Mouse (Mus musculus): ENCODE measurements around the gene Ppp1r1a. TPM values are rescaled to one million over a fixed set of nuclear protein-coding genes. Genes with fewer than 3 reads are reported as not detected.

Ppp1r1a gene
- total and polyA plus RNA-seq, 3 experiments: 5.7 to 11.6 (median 9.0) TPM

GRCm38 (mm10) chr15:103511652-103512051 lies 26.2 kb downstream of the Ppp1r1a start:
- TF ChIP-seq CTCF (IDR thresholded peaks at IDR 0.05) (no peak), POLR2A (IDR thresholded peaks at IDR 0.05; ENCODE audit: insufficient read depth, low read depth, low read length) (no peak), EP300 (IDR thresholded peaks at IDR 0.05; ENCODE audit: insufficient read depth, low read depth, low read length) (no peak)
- WGBS: 52% methylated on average over 1 of the region's 1 CpGs
- intact Hi-C loops (cut with DNase I): no loop called here

GRCm38 (mm10) chr15:103509317-103509716 lies 28.5 kb downstream of the Ppp1r1a start:
- Histone ChIP-seq H3K79me2 (replicated peaks; ENCODE audit: control insufficient read depth, insufficient read depth, low read length) (no peaks in the 10 kb centered on the region), H3K27me3 (ENCODE audit: control insufficient read depth, insufficient read depth, low read length) (no peaks in the 10 kb centered on the region), H3K9ac (ENCODE audit: low read depth, low read length) (no peak overlapping the region), H3K4me3 (no peak overlapping the region), H3K36me3 (ENCODE audit: control insufficient read depth, insufficient read depth, low read length) (no peaks in the 10 kb centered on the region), H3K4me1 (ENCODE audit: control insufficient read depth, insufficient read depth, low read length) (no peaks in the 10 kb centered on the region), H3K27ac (no peak overlapping the region)
- TF ChIP-seq EP300 (IDR thresholded peaks at IDR 0.05; ENCODE audit: insufficient read depth, low read depth, low read length) (no peak), POLR2A (IDR thresholded peaks at IDR 0.05; ENCODE audit: insufficient read depth, low read depth, low read length) (no peak), CTCF (IDR thresholded peaks at IDR 0.05) (no peak)
- intact Hi-C loops (cut with DNase I): no loop called here
- DNase-seq: no peak
- WGBS: 54% methylated on average over 3 of the region's 3 CpGs

More at GRCm38 (mm10) chr15:103511652-103512051, 26.2 kb downstream of the Ppp1r1a start:
- H3K79me2 ChIP-seq (replicated peaks; ENCODE audit: control insufficient read depth, insufficient read depth, low read length): no peaks in the 10 kb centered on the region
- H3K27me3 ChIP-seq (ENCODE audit: control insufficient read depth, insufficient read depth, low read length): no peaks in the 10 kb centered on the region
- no peak overlapping the region for H3K4me3 ChIP-seq
- no peaks in the 10 kb centered on the region for H3K4me1 ChIP-seq (ENCODE audit: control insufficient read depth, insufficient read depth, low read length)
- no peak overlapping the region for H3K9ac ChIP-seq (ENCODE audit: low read depth, low read length)
- no peak overlapping the region for H3K27ac ChIP-seq
- no peak for DNase-seq
- no peaks in the 10 kb centered on the region for H3K36me3 ChIP-seq (ENCODE audit: control insufficient read depth, insufficient read depth, low read length)

- no peaks in the 10 kb centered on the region for H3K36me3 ChIP-seq (ENCODE audit: control insufficient read depth, insufficient read depth, low read length)
- DNase-seq: no peak
- H3K79me2 ChIP-seq (replicated peaks; ENCODE audit: control insufficient read depth, insufficient read depth, low read length): no peaks in the 10 kb centered on the region
- intact Hi-C loops (cut with DNase I): no loop called here
- peaks cover 2% of the 10 kb centered on the region; the same call in 1 of the 2 replicates for H3K4me1 ChIP-seq (ENCODE audit: control insufficient read depth, insufficient read depth, low read length)
- no peak for TF ChIP-seq POLR2A (IDR thresholded peaks at IDR 0.05; ENCODE audit: insufficient read depth, low read depth, low read length)
- no peak for TF ChIP-seq EP300 (IDR thresholded peaks at IDR 0.05; ENCODE audit: insufficient read depth, low read depth, low read length)
- TF ChIP-seq CTCF (IDR thresholded peaks at IDR 0.05): no peak
- no peak overlapping the region for H3K27ac ChIP-seq
- H3K4me3 ChIP-seq: no peak overlapping the region
- peaks cover 4% of the 10 kb centered on the region; the same call in 1 of the 2 replicates for H3K27me3 ChIP-seq (ENCODE audit: control insufficient read depth, insufficient read depth, low read length)
- 51% methylated on average over 12 of the region's 12 CpGs for WGBS
- no peak overlapping the region for H3K9ac ChIP-seq (ENCODE audit: low read depth, low read length)
These were observed 34.1 kb downstream of the Ppp1r1a start for GRCm38 (mm10) chr15:103503660-103504059.

GRCm38 (mm10) chr15:103503251-103503600 lies 34.6 kb downstream of the Ppp1r1a start:
- DNase-seq: no peak
- H3K4me1 ChIP-seq (ENCODE audit: control insufficient read depth, insufficient read depth, low read length): peaks cover 2% of the 10 kb centered on the region; the same call in 1 of the 2 replicates
- TF ChIP-seq POLR2A (IDR thresholded peaks at IDR 0.05; ENCODE audit: insufficient read depth, low read depth, low read length) (no peak), CTCF (IDR thresholded peaks at IDR 0.05) (no peak), EP300 (IDR thresholded peaks at IDR 0.05; ENCODE audit: insufficient read depth, low read depth, low read length) (no peak)
- H3K79me2 ChIP-seq (replicated peaks; ENCODE audit: control insufficient read depth, insufficient read depth, low read length): no peaks in the 10 kb centered on the region
- intact Hi-C loops (cut with DNase I): no loop called here
- peak overlapping the region; percentile 40 for H3K4me3 ChIP-seq
- no peaks in the 10 kb centered on the region for H3K36me3 ChIP-seq (ENCODE audit: control insufficient read depth, insufficient read depth, low read length)
- peaks cover 4% of the 10 kb centered on the region; the same call in 1 of the 2 replicates for H3K27me3 ChIP-seq (ENCODE audit: control insufficient read depth, insufficient read depth, low read length)
- 2% methylated on average over 15 of the region's 15 CpGs for WGBS
- H3K9ac ChIP-seq (ENCODE audit: low read depth, low read length): peak overlapping the region; percentile 41
- H3K27ac ChIP-seq: no peak overlapping the region

- Histone ChIP-seq H3K27me3 (ENCODE audit: control insufficient read depth, insufficient read depth, low read length) (peaks cover 4% of the 10 kb centered on the region; the same call in 1 of the 2 replicates), H3K27ac (no peak within 1 kb of the TSS), H3K9ac (ENCODE audit: low read depth, low read length) (peak within 1 kb of the TSS; percentile 41), H3K4me3 (peak within 1 kb of the TSS; percentile 40), H3K36me3 (ENCODE audit: control insufficient read depth, insufficient read depth, low read length) (no peaks in the 10 kb centered on the region), H3K79me2 (replicated peaks; ENCODE audit: control insufficient read depth, insufficient read depth, low read length) (no peaks in the 10 kb centered on the region), H3K4me1 (ENCODE audit: control insufficient read depth, insufficient read depth, low read length) (peaks cover 2% of the 10 kb centered on the region; the same call in 1 of the 2 replicates)
- TF ChIP-seq EP300 (IDR thresholded peaks at IDR 0.05; ENCODE audit: insufficient read depth, low read depth, low read length): no peak
- no peak for TF ChIP-seq POLR2A (IDR thresholded peaks at IDR 0.05; ENCODE audit: insufficient read depth, low read depth, low read length)
- no peak for TF ChIP-seq CTCF (IDR thresholded peaks at IDR 0.05)
- DNase-seq: peak; percentile 58 to 65
- WGBS: 3% methylated on average over 56 of the region's 63 CpGs
- intact Hi-C loops (cut with DNase I): no loop called here
These were observed 35.2 kb downstream of the Ppp1r1a start, which contains the start of gene Pde1b for GRCm38 (mm10) chr15:103502435-103503250. Gene Pde1b, plus strand, starts transcription at chr15:103503034.

GRCm38 (mm10) chr15:103501186-103501585 lies 36.6 kb downstream of the Ppp1r1a start:
- no peak for TF ChIP-seq EP300 (IDR thresholded peaks at IDR 0.05; ENCODE audit: insufficient read depth, low read depth, low read length)
- TF ChIP-seq CTCF (IDR thresholded peaks at IDR 0.05): no peak
- no peak for TF ChIP-seq POLR2A (IDR thresholded peaks at IDR 0.05; ENCODE audit: insufficient read depth, low read depth, low read length)
- Histone ChIP-seq H3K27ac (no peak overlapping the region), H3K9ac (ENCODE audit: low read depth, low read length) (no peak overlapping the region), H3K4me1 (ENCODE audit: control insufficient read depth, insufficient read depth, low read length) (peaks cover 2% of the 10 kb centered on the region; the same call in 1 of the 2 replicates), H3K4me3 (no peak overlapping the region), H3K36me3 (ENCODE audit: control insufficient read depth, insufficient read depth, low read length) (no peaks in the 10 kb centered on the region), H3K27me3 (ENCODE audit: control insufficient read depth, insufficient read depth, low read length) (peaks cover 4% of the 10 kb centered on the region; the same call in 1 of the 2 replicates), H3K79me2 (replicated peaks; ENCODE audit: control insufficient read depth, insufficient read depth, low read length) (no peaks in the 10 kb centered on the region)
- WGBS: 51% methylated on average over 2 of the region's 2 CpGs
- intact Hi-C loops (cut with DNase I): no loop called here
- DNase-seq: no peak

Data from heart, adult 2 months (tissue).